Mouse (Mus musculus): ENCODE data around the gene Cnn2. TPM values are rescaled to one million over a fixed set of nuclear protein-coding genes. Genes with fewer than 3 reads are reported as not detected.

Gene Cnn2
- 1 to 10 TPM; 3.9 to 9.7 TPM for total RNA-seq (2021)
- long read RNA-seq, experiment 1, transcript Cnn2-201 (7 exons, 2,460 nt) = major isoform, 14 of 14 reads
- long read RNA-seq, experiment 1, partial matches to known transcripts = 0 of 14 reads
- long read RNA-seq, experiment 1, other reads (novel, unspliced or antisense) = 0 of 14 reads
- long read RNA-seq, experiment 2, transcript Cnn2-201 (7 exons, 2,460 nt) = major isoform, 10 of 11 reads
- long read RNA-seq, experiment 2, partial matches to known transcripts = 1 of 11 reads
- long read RNA-seq, experiment 2, other reads (novel, unspliced or antisense) = 0 of 11 reads

DNA sequence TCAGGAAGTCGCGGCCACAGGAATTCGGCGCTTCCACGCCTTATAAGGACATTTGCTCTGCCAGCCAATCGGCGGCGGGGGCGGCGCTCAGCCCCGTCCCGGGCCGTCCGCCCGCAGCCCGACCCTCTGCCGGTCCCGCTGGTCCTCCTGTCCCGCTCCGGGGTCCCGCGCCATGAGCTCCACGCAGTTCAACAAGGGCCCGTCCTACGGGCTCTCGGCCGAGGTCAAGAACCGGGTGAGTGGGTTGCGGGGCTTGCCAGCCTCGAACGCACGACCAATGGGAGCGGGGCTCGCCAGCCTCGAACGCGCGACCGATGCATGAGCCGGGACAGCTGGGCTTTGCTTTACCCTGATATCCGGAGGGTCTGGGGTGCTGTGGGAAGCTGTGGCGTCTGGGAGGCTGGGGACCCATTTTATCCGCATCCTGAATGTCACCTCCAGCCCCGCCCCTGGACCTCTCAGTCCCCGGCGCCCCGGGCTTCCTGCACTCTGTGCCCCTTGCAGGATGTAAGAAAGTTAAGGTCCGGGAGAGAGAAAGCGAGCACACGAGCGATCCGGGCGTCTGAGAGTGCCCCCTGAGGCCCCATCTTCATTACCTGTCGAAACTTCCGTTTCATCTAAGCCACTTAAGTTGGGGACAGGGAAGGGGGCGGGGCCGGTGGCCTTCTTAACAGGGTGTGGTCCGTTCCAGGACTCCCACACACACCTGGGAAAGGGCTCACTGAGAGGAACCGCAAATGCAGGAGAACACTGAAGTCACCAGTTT lies at the start of gene Cnn2:
Gene Cnn2, plus strand, starts transcription at position 79 of the 766 bp plus-strand sequence.
- no peak for TF ChIP-seq CTCF (IDR thresholded peaks at IDR 0.05)
- peak; percentile 78 for DNase-seq
- H3K27ac ChIP-seq = peak within 1 kb of the TSS; percentile 99
- peak within 1 kb of the TSS; percentile 88 for H3K4me3 ChIP-seq
- intact Hi-C loops (cut with DNase I) = loop anchor here (5.0 kb wide), 1 partner anchor 64 kb away; no protein-coding TSS in a partner anchor

GRCm38 (mm10) chr10:79940749-79941148 lies 47.6 kb upstream of the Cnn2 start:
- peak; percentile 48 for DNase-seq
- H3K27ac ChIP-seq = no peak overlapping the region
- no peak for TF ChIP-seq CTCF (IDR thresholded peaks at IDR 0.05)
- intact Hi-C loops (cut with DNase I) = no loop called here
- no peak overlapping the region for H3K4me3 ChIP-seq

GRCm38 (mm10) chr10:79942988-79943387 lies 45.4 kb upstream of the Cnn2 start:
- no peak for TF ChIP-seq CTCF (IDR thresholded peaks at IDR 0.05)
- no peak overlapping the region for H3K27ac ChIP-seq
- intact Hi-C loops (cut with DNase I) = no loop called here

GRCm38 (mm10) chr10:79943471-79943901 lies 44.9 kb upstream of the Cnn2 start:
- no peak for DNase-seq
- no peak overlapping the region for H3K27ac ChIP-seq

More at GRCm38 (mm10) chr10:79942988-79943387, 45.4 kb upstream of the Cnn2 start:
- no peak for DNase-seq
- no peak overlapping the region for H3K4me3 ChIP-seq

GRCm38 (mm10) chr10:79945507-79946234 lies 42.7 kb upstream of the Cnn2 start:
- H3K4me3 ChIP-seq = no peak overlapping the region
- DNase-seq = no peak
- no peak overlapping the region for H3K27ac ChIP-seq
- intact Hi-C loops (cut with DNase I) = no loop called here
- no peak for TF ChIP-seq CTCF (IDR thresholded peaks at IDR 0.05)

More at GRCm38 (mm10) chr10:79943471-79943901, 44.9 kb upstream of the Cnn2 start:
- intact Hi-C loops (cut with DNase I) = no loop called here
- TF ChIP-seq CTCF (IDR thresholded peaks at IDR 0.05) = no peak
- no peak overlapping the region for H3K4me3 ChIP-seq

DNA sequence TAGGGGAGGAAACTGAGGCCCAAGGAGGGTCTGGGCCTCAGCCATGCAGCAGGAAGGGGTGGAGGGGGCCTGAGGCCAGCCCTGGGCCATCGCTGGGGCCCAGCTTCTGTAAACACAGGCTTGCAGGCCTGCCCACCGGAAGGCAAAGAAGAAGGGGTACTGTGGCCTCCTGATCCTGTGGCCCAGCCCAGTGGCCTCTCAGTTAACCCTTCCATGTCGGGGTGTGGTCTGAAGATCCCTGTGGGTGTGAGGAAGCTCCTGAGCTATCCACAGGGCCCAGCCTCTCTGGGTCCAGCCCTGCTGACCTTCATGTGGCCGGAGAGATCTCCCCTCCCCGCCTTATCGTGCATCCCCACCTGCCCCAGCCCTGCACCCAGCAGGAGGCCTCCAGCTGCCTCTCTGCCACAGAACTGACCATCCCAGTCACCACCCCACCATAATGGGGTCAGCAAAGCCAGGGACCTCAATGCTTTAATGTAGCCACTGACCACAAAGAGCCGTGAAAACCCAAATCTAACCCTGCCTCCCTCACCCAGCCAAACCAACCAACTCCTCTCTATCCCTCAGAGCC lies 41.5 kb upstream of the Cnn2 start:
- intact Hi-C loops (cut with DNase I) = no loop called here
- H3K4me3 ChIP-seq = no peak overlapping the region
- DNase-seq = no peak
- no peak overlapping the region for H3K27ac ChIP-seq
- TF ChIP-seq CTCF (IDR thresholded peaks at IDR 0.05) = no peak

DNA sequence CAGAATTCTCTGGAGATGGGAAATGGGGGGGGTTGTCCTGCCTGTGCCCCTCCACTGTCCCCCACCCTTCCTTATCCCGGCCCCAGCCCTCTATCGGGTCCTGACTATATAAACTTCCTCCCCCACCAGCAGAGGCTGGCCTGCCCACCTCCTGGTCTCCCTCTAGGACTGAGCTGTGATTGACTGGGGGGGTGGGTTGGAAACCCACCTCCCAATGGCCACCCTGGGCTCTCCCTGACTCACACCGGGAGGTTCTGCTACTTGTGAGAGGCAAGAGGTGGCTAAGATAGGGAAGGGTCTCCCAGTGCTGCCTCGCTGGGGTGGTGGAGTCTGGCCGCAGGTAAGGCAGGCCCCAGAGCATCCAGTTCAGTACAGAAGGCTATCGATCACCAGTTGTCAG lies 40.9 kb upstream of the Cnn2 start:
- Histone ChIP-seq H3K27ac (no peak overlapping the region), H3K4me3 (no peak overlapping the region)
- no peak for TF ChIP-seq CTCF (IDR thresholded peaks at IDR 0.05)
- intact Hi-C loops (cut with DNase I) = no loop called here
- DNase-seq = no peak

- no peak for DNase-seq
- Histone ChIP-seq H3K4me3 (no peak overlapping the region), H3K27ac (no peak overlapping the region)
- intact Hi-C loops (cut with DNase I) = no loop called here
- TF ChIP-seq CTCF (IDR thresholded peaks at IDR 0.05) = no peak
Observed at GRCm38 (mm10) chr10:79949873-79950272, 38.5 kb upstream of the Cnn2 start.

GRCm38 (mm10) chr10:79950661-79951060 lies 37.7 kb upstream of the Cnn2 start:
- intact Hi-C loops (cut with DNase I) = no loop called here

GRCm38 (mm10) chr10:79953946-79954345 lies 34.4 kb upstream of the Cnn2 start:
- intact Hi-C loops (cut with DNase I) = loop anchor here (2.0 kb wide), 1 partner anchor 17 kb away; no protein-coding TSS in a partner anchor
- peak; percentile 71 for TF ChIP-seq CTCF (IDR thresholded peaks at IDR 0.05)
- peak; percentile 57 for DNase-seq
- Histone ChIP-seq H3K27ac (no peak overlapping the region), H3K4me3 (no peak overlapping the region)

More at GRCm38 (mm10) chr10:79950661-79951060, 37.7 kb upstream of the Cnn2 start:
- no peak for DNase-seq
- Histone ChIP-seq H3K27ac (no peak overlapping the region), H3K4me3 (no peak overlapping the region)
- no peak for TF ChIP-seq CTCF (IDR thresholded peaks at IDR 0.05)

DNA sequence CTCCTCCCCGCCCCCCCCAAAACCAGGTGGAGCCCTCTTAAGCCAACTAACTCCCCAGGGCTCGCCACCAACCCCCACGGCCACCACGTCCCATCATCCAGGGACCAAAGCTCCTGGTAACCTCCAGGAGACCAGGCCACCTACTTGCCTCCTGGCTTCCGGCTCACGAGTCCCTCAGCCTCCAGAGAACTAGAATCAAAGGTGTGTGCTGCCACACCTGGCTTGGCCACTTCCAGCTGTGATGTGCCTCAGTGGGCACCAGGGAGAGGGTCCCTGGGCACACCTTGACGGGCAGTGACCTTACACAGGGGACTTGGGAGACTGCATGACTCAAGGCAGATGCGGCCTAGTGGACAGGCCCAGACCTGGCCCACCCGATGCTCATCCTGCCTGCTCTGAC lies 32.7 kb upstream of the Cnn2 start:
- intact Hi-C loops (cut with DNase I) = loop anchor here (5.0 kb wide), 1 partner anchor 118 kb away; no protein-coding TSS in a partner anchor
- no peak for DNase-seq
- TF ChIP-seq CTCF (IDR thresholded peaks at IDR 0.05) = no peak
- Histone ChIP-seq H3K4me3 (no peak overlapping the region), H3K27ac (no peak overlapping the region)

DNA sequence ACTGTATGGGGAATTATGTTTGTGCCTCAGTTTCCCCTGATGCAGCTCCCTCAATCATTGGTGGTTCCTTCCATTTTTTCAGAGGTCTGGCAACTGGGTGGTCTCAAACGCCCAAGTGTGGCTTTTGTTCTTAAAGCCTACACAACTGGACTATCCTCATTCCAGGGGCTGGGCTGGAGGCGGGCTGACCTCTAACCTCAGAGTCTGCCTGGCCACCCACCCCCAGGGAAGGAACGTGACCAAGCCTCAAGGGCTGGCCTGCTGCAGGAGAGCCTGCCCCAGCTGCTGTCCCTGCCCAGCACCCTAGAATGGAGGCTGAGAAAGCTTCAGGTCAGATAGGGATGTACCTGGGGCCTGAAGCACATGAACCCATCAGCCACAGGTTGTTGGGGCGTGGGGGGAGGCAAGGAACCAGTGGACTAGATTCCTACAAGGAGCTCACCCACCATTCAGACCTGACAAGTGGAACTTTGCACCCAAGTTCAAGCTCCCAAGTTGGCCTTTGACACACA lies 31.7 kb upstream of the Cnn2 start:
- H3K4me3 ChIP-seq = no peak overlapping the region
- no peak overlapping the region for H3K27ac ChIP-seq
- TF ChIP-seq CTCF (IDR thresholded peaks at IDR 0.05) = no peak
- DNase-seq = no peak
- intact Hi-C loops (cut with DNase I) = loop anchor here (5.0 kb wide), 1 partner anchor 119 kb away; no protein-coding TSS in a partner anchor

All from gastrocnemius, adult 2 months (tissue).